Mouse (Mus musculus): ENCODE results near the gene Pigk. TPM values are rescaled to one million over a fixed set of nuclear protein-coding genes. Genes with fewer than 3 reads are reported as not detected.

Gene Pigk
- polyA plus RNA-seq, 1 experiment, result 3.9 TPM

- TF ChIP-seq CTCF (IDR thresholded peaks at IDR 0.05; ENCODE audit: extremely low read depth, insufficient read length, insufficient replicate concordance, low read depth, low read length), result no peak
- TF ChIP-seq POLR2A (IDR thresholded peaks at IDR 0.05; ENCODE audit: low read depth, low read length), result no peak
- Histone ChIP-seq H3K4me3 (ENCODE audit: low read depth, low read length) (no peak overlapping the region), H3K36me3 (ENCODE audit: control insufficient read depth, insufficient read depth, low read length) (no peaks in the 10 kb centered on the region), H3K27ac (ENCODE audit: insufficient read depth, low read depth, low read length) (no peak overlapping the region), H3K4me1 (ENCODE audit: control insufficient read depth, insufficient read depth, insufficient read length, low read length) (no peaks in the 10 kb centered on the region), H3K27me3 (ENCODE audit: control insufficient read depth, insufficient read depth, low read length) (no peaks in the 10 kb centered on the region)
- 70% methylated on average over 2 of the region's 2 CpGs for WGBS
These were observed 7.0 kb upstream of the Pigk start for GRCm38 (mm10) chr3:152706901-152707300.

GRCm38 (mm10) chr3:152707321-152707823 is 6.5 kb upstream of the Pigk start:
- H3K4me1 ChIP-seq (ENCODE audit: control insufficient read depth, insufficient read depth, insufficient read length, low read length), result no peaks in the 10 kb centered on the region
- no peak for TF ChIP-seq POLR2A (IDR thresholded peaks at IDR 0.05; ENCODE audit: low read depth, low read length)
- no peak for TF ChIP-seq CTCF (IDR thresholded peaks at IDR 0.05; ENCODE audit: extremely low read depth, insufficient read length, insufficient replicate concordance, low read depth, low read length)
- no peaks in the 10 kb centered on the region for H3K27me3 ChIP-seq (ENCODE audit: control insufficient read depth, insufficient read depth, low read length)
- no peak overlapping the region for H3K27ac ChIP-seq (ENCODE audit: insufficient read depth, low read depth, low read length)
- H3K4me3 ChIP-seq (ENCODE audit: low read depth, low read length), result no peak overlapping the region
- H3K36me3 ChIP-seq (ENCODE audit: control insufficient read depth, insufficient read depth, low read length), result no peaks in the 10 kb centered on the region
- 67% methylated on average over 5 of the region's 5 CpGs for WGBS

GRCm38 (mm10) chr3:152709936-152710335 is 4.0 kb upstream of the Pigk start:
- 80% methylated on average over 3 of the region's 3 CpGs for WGBS
- Histone ChIP-seq H3K27ac (ENCODE audit: insufficient read depth, low read depth, low read length) (no peak overlapping the region), H3K27me3 (ENCODE audit: control insufficient read depth, insufficient read depth, low read length) (no peaks in the 10 kb centered on the region), H3K36me3 (ENCODE audit: control insufficient read depth, insufficient read depth, low read length) (no peaks in the 10 kb centered on the region), H3K4me3 (ENCODE audit: low read depth, low read length) (no peak overlapping the region), H3K4me1 (ENCODE audit: control insufficient read depth, insufficient read depth, insufficient read length, low read length) (no peaks in the 10 kb centered on the region)
- TF ChIP-seq CTCF (IDR thresholded peaks at IDR 0.05; ENCODE audit: extremely low read depth, insufficient read length, insufficient replicate concordance, low read depth, low read length) (no peak), POLR2A (IDR thresholded peaks at IDR 0.05; ENCODE audit: low read depth, low read length) (no peak)

GRCm38 (mm10) chr3:152712957-152713356 is 943 bp upstream of the Pigk start:
- H3K36me3 ChIP-seq (ENCODE audit: control insufficient read depth, insufficient read depth, low read length), result no peaks in the 10 kb centered on the region
- H3K4me1 ChIP-seq (ENCODE audit: control insufficient read depth, insufficient read depth, insufficient read length, low read length), result no peaks in the 10 kb centered on the region
- no peaks in the 10 kb centered on the region for H3K27me3 ChIP-seq (ENCODE audit: control insufficient read depth, insufficient read depth, low read length)
- no peak for TF ChIP-seq POLR2A (IDR thresholded peaks at IDR 0.05; ENCODE audit: low read depth, low read length)
- no peak for TF ChIP-seq CTCF (IDR thresholded peaks at IDR 0.05; ENCODE audit: extremely low read depth, insufficient read length, insufficient replicate concordance, low read depth, low read length)
- no peak overlapping the region for H3K27ac ChIP-seq (ENCODE audit: insufficient read depth, low read depth, low read length)
- 63% methylated on average over 4 of the region's 4 CpGs for WGBS
- no peak overlapping the region for H3K4me3 ChIP-seq (ENCODE audit: low read depth, low read length)

- Histone ChIP-seq H3K4me1 (ENCODE audit: control insufficient read depth, insufficient read depth, insufficient read length, low read length) (no peaks in the 10 kb centered on the region), H3K4me3 (ENCODE audit: low read depth, low read length) (no peak overlapping the region), H3K27me3 (ENCODE audit: control insufficient read depth, insufficient read depth, low read length) (no peaks in the 10 kb centered on the region), H3K36me3 (ENCODE audit: control insufficient read depth, insufficient read depth, low read length) (peaks cover 6% of the 10 kb centered on the region), H3K27ac (ENCODE audit: insufficient read depth, low read depth, low read length) (no peak overlapping the region)
- no peak for TF ChIP-seq POLR2A (IDR thresholded peaks at IDR 0.05; ENCODE audit: low read depth, low read length)
- no peak for TF ChIP-seq CTCF (IDR thresholded peaks at IDR 0.05; ENCODE audit: extremely low read depth, insufficient read length, insufficient replicate concordance, low read depth, low read length)
- 88% methylated on average over 6 of the region's 6 CpGs for WGBS
These were observed 7.4 kb downstream of the Pigk start for GRCm38 (mm10) chr3:152721301-152721700.

GRCm38 (mm10) chr3:152722836-152723235 is 8.9 kb downstream of the Pigk start:
- no peaks in the 10 kb centered on the region for H3K27me3 ChIP-seq (ENCODE audit: control insufficient read depth, insufficient read depth, low read length)
- no peak overlapping the region for H3K27ac ChIP-seq (ENCODE audit: insufficient read depth, low read depth, low read length)
- H3K4me3 ChIP-seq (ENCODE audit: low read depth, low read length), result no peak overlapping the region
- WGBS, result 62% methylated on average over 3 of the region's 3 CpGs
- no peaks in the 10 kb centered on the region for H3K4me1 ChIP-seq (ENCODE audit: control insufficient read depth, insufficient read depth, insufficient read length, low read length)
- TF ChIP-seq CTCF (IDR thresholded peaks at IDR 0.05; ENCODE audit: extremely low read depth, insufficient read length, insufficient replicate concordance, low read depth, low read length) (no peak), POLR2A (IDR thresholded peaks at IDR 0.05; ENCODE audit: low read depth, low read length) (no peak)
- H3K36me3 ChIP-seq (ENCODE audit: control insufficient read depth, insufficient read depth, low read length), result peaks cover 6% of the 10 kb centered on the region

GRCm38 (mm10) chr3:152724446-152724845 is 10.5 kb downstream of the Pigk start:
- H3K36me3 ChIP-seq (ENCODE audit: control insufficient read depth, insufficient read depth, low read length), result peaks cover 6% of the 10 kb centered on the region
- no peaks in the 10 kb centered on the region for H3K27me3 ChIP-seq (ENCODE audit: control insufficient read depth, insufficient read depth, low read length)
- H3K4me3 ChIP-seq (ENCODE audit: low read depth, low read length), result no peak overlapping the region
- H3K4me1 ChIP-seq (ENCODE audit: control insufficient read depth, insufficient read depth, insufficient read length, low read length), result no peaks in the 10 kb centered on the region
- WGBS, result 94% methylated on average over 9 of the region's 9 CpGs
- no peak for TF ChIP-seq POLR2A (IDR thresholded peaks at IDR 0.05; ENCODE audit: low read depth, low read length)
- TF ChIP-seq CTCF (IDR thresholded peaks at IDR 0.05; ENCODE audit: extremely low read depth, insufficient read length, insufficient replicate concordance, low read depth, low read length), result no peak
- H3K27ac ChIP-seq (ENCODE audit: insufficient read depth, low read depth, low read length), result no peak overlapping the region
